Mouse (Mus musculus) stomach, embryonic 15.5 days (tissue): Measurements from ENCODE around the gene Foxp4. TPM values are rescaled to one million over a fixed set of nuclear protein-coding genes. Genes with fewer than 3 reads are reported as not detected.

ENCODE experiments used
- ATAC-seq: fragments of 200-750 bp; cut with Nextera tagmentation; 2 replicates; pipeline ENCODE4 v1.8.0; 2017; ENCODE audit warnings: low read depth, moderate number of reproducible peaks, moderate TSS enrichment; ENCODE audit not compliant: insufficient read depth, low FRiP score
- H3K27ac ChIP-seq: fragments of 300-500 bp; sonication (generic); 2 replicates; pipeline ENCODE4 v1.5.1; 2015; ENCODE audit warnings: mild to moderate bottlenecking, inconsistent platforms
- H3K27me3 ChIP-seq: fragments of 300-500 bp; sonication (generic); replicated peaks from 2 replicates; pipeline ENCODE4 v1.6.1; 2015; ENCODE audit warnings: inconsistent platforms
- H3K36me3 ChIP-seq: fragments of 300-500 bp; sonication (generic); 2 replicates; pipeline ENCODE4 v1.6.1; 2015; ENCODE audit warnings: inconsistent platforms
- H3K4me1 ChIP-seq: fragments of 300-500 bp; sonication (generic); 2 replicates; pipeline ENCODE4 v1.6.1; 2015; ENCODE audit warnings: inconsistent platforms
- H3K4me2 ChIP-seq: fragments of 300-500 bp; sonication (generic); 2 replicates; pipeline ENCODE4 v1.6.1; 2015; ENCODE audit warnings: mild to moderate bottlenecking, inconsistent platforms
- H3K4me3 ChIP-seq: fragments of 300-500 bp; sonication (generic); replicated peaks from 2 replicates; pipeline ENCODE4 v1.5.1; 2015; ENCODE audit warnings: inconsistent platforms
- H3K9ac ChIP-seq: fragments of 300-500 bp; sonication (generic); 2 replicates; pipeline ENCODE4 v1.6.1; 2015; ENCODE audit warnings: inconsistent platforms
- H3K9me3 ChIP-seq: fragments of 300-500 bp; sonication (generic); 2 replicates; pipeline ENCODE4 v1.6.1; 2016; ENCODE audit warnings: inconsistent platforms
- WGBS: fragments of 180-500 bp; shearing (Covaris S2); methylation state at CpG from one replicate; pipeline ENCODE4 v1.1.7; 2015; 5-methylcytosine and 5-hydroxymethylcytosine counted together
- polyA plus RNA-seq: library from polyadenylated mRNA; unstranded; fragments of >200 nt; fragmentation: Nextera tagmentation; extraction: Ambion mirVana; gene quantifications from 2 replicates; pipeline ENCODE4 v1.2.1, GENCODE M21; 2015

Foxp4 gene
- polyA plus RNA-seq, 1 experiment from 2014 or later, result 25.0 TPM

GRCm38 (mm10) chr17:47841931-47842623 is 82.4 kb downstream of the Foxp4 start:
- WGBS, result 52% methylated on average over 19 of the region's 19 CpGs
- peaks cover 11% of the 10 kb centered on the region for H3K4me1 ChIP-seq
- H3K36me3 ChIP-seq, result no peaks in the 10 kb centered on the region
- H3K27me3 ChIP-seq, result no peaks in the 10 kb centered on the region
- H3K4me2 ChIP-seq, result no peak overlapping the region
- H3K4me3 ChIP-seq, result no peak overlapping the region
- peak overlapping the region; percentile 52; the same call in 1 of the 2 replicates for H3K27ac ChIP-seq
- peak; percentile 69; the same call in 1 of the 2 replicates for ATAC-seq
- H3K9ac ChIP-seq, result no peak overlapping the region
- no peaks in the 10 kb centered on the region for H3K9me3 ChIP-seq

- no peak overlapping the region for H3K4me3 ChIP-seq
- H3K27ac ChIP-seq, result no peak overlapping the region
- no peaks in the 10 kb centered on the region for H3K27me3 ChIP-seq
- H3K4me2 ChIP-seq, result no peak overlapping the region
- no peaks in the 10 kb centered on the region for H3K9me3 ChIP-seq
- WGBS, result 90% methylated on average over 8 of the region's 8 CpGs
- no peaks in the 10 kb centered on the region for H3K36me3 ChIP-seq
- peaks cover 11% of the 10 kb centered on the region for H3K4me1 ChIP-seq
- no peak for ATAC-seq
- no peak overlapping the region for H3K9ac ChIP-seq
Measured at GRCm38 (mm10) chr17:47841521-47841920, 82.9 kb downstream of the Foxp4 start.

DNA sequence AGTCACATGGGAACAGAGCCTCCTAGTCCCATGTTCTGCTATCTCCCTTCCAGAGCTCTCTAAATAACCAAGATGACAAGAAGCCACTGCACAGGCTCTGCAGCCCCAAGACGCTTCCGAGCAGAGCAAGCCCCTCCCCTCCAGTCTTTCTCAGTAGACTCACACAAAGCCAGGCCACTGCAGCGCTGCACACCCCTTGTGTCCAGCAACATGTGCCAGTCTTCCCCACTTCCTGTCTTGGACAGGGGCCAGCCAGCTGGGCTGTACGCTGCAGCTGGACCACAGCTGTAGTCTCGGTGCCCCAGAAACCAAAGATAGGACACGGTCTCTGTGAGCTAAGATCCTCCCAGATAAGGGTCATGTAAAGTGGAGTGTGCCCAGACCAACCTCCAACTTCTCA is 86.6 kb downstream of the Foxp4 start:
- no peak overlapping the region for H3K27ac ChIP-seq
- H3K9ac ChIP-seq, result no peak overlapping the region
- H3K4me3 ChIP-seq, result no peak overlapping the region
- 16% methylated on average over 6 of the region's 6 CpGs for WGBS
- H3K4me2 ChIP-seq, result no peak overlapping the region
- no peaks in the 10 kb centered on the region for H3K9me3 ChIP-seq
- peaks cover 21% of the 10 kb centered on the region for H3K4me1 ChIP-seq
- ATAC-seq, result no peak
- H3K27me3 ChIP-seq, result no peaks in the 10 kb centered on the region
- H3K36me3 ChIP-seq, result no peaks in the 10 kb centered on the region

DNA sequence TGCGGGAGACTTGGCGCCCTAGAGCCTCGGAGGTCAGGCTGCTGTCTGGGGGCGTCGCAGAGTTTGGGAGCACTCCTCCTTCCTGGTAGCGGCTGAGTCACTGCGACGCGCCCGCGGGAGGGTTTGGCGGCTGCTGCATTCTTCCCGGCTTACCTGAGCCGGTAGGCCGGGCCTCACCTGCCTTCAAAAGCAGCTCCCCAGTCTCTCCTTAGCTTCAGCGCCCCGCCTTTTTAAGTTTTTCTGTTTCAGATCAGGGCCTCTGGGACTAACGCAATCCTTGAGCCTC is 90.0 kb downstream of the Foxp4 start, which contains the start of gene Mdfi:
Mdfi (minus strand) TSS at position 210 of the 286 bp plus-strand sequence.
- 0 out of 2 replicates have a peak, but pooled peaks have one; percentile 30 for ATAC-seq
- Histone ChIP-seq H3K4me2 (peak within 1 kb of the TSS; percentile 90), H3K9me3 (no peaks in the 10 kb centered on the region), H3K9ac (peak within 1 kb of the TSS; percentile 78), H3K4me1 (peaks cover 39% of the 10 kb centered on the region), H3K4me3 (peak within 1 kb of the TSS; percentile 80), H3K36me3 (no peaks in the 10 kb centered on the region), H3K27ac (peak within 1 kb of the TSS; percentile 87), H3K27me3 (no peaks in the 10 kb centered on the region)
- WGBS, result 6% methylated on average over 18 of the region's 18 CpGs

DNA sequence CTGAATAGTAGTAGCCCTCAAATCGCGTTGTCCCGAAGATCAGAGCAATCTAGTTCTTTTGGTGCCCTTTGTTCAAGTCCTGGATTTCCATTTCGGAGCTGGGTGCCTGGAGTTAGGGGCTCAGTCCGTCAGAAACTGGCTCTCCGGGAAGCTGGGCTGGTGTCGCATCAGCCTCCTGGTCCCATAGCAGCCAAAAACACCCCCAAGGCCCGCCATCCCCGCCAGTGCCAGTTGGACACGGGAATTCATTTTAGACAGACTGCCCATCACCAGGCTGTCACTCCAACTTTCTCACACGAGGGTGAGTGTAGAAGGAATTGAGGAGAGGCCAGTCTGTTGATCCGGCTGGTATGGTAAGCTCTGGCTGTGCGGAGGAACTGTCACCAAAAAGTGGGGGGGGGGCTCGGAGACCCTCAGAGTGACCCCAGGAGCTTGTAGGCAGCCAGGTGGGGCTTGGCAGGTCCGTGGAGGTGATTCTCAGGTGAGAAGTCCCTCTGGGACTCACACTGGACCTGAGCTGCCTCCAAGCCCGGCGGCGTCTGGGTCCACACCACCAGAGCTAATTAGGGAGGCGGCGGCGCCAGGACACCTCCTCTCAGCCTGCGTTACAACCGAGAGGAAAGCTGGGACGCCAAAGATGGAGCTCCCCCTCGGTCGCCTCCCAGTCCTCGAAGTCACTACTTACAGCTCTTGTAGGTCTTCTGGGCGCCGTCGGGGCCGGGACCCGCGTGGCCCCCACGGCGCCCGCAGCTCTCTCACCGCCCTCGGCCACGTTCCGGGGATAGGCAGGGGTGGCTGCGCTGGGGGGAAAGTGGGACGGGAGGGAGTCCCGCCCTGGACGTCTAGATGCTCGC is 90.6 kb downstream of the Foxp4 start:
- Histone ChIP-seq H3K9me3 (no peaks in the 10 kb centered on the region), H3K4me1 (peaks cover 40% of the 10 kb centered on the region), H3K4me3 (peak overlapping the region; percentile 80), H3K27me3 (no peaks in the 10 kb centered on the region), H3K36me3 (no peaks in the 10 kb centered on the region), H3K9ac (peak overlapping the region; percentile 78), H3K4me2 (peak overlapping the region; percentile 90), H3K27ac (peak overlapping the region; percentile 87)
- no peak for ATAC-seq
- 3% methylated on average over 44 of the region's 45 CpGs for WGBS

- ATAC-seq, result peak; percentile 66
- Histone ChIP-seq H3K9me3 (no peaks in the 10 kb centered on the region), H3K9ac (peak overlapping the region; percentile 78), H3K4me2 (peak overlapping the region; percentile 90), H3K4me3 (peak overlapping the region; percentile 80), H3K4me1 (peaks cover 40% of the 10 kb centered on the region), H3K36me3 (no peaks in the 10 kb centered on the region), H3K27me3 (no peaks in the 10 kb centered on the region), H3K27ac (peak overlapping the region; percentile 87)
- 1% methylated on average over 35 of the region's 45 CpGs for WGBS
Measured at GRCm38 (mm10) chr17:47833029-47833627, 91.3 kb downstream of the Foxp4 start.

DNA sequence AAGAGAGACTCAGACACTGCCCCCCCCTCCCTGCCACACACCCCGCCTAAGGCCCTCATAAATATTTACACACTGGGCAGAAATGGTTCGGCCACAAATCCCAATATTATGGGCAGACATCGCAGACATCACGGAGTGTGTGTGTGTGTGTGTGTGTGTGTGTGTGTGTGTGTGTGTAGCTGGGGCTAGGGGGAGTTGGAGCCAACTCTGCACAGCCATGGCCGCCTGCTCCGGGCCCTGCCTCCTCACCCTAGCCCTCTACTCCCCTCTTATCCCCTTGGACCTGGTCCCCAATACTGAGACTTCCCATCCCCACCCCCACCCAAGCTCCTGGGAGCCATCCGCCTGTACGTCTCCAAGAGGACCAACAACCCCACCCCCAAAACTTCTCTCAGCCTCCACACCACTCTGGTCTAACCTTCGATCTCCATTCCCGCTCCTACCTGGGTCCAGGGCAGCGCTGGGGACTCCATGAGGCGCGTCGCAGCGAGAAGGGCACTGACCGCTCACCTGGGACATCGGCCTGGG is 91.9 kb downstream of the Foxp4 start:
- Histone ChIP-seq H3K27me3 (no peaks in the 10 kb centered on the region), H3K4me1 (peaks cover 40% of the 10 kb centered on the region), H3K27ac (peak overlapping the region; percentile 87), H3K36me3 (no peaks in the 10 kb centered on the region), H3K4me2 (peak overlapping the region; percentile 90), H3K9me3 (no peaks in the 10 kb centered on the region), H3K4me3 (peak overlapping the region; percentile 80), H3K9ac (peak overlapping the region; percentile 78)
- WGBS, result 0% methylated on average over 13 of the region's 17 CpGs
- ATAC-seq, result peak; percentile 40

DNA sequence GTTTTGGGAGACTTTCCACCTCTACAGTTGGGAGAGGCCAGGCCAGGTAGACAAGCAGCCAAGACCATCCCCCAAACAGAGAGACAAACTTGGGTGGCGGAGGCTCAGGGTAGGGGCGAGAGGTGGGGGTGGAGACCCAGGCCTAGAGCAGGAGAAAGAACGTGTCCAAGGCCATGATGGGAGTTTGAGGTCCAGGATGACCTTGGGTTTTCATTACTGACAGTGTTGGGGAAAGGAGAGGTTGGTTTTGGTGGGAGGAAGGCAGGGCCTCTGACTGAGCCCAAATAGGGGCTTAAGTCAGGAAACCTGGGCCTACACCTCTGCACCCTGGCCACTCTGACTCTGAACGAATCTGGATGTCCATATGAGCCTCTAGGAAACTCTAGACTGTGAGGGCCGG is 92.7 kb downstream of the Foxp4 start:
- H3K4me2 ChIP-seq, result peak overlapping the region; percentile 90
- no peaks in the 10 kb centered on the region for H3K9me3 ChIP-seq
- no peak for ATAC-seq
- WGBS, result 35% methylated on average over 5 of the region's 5 CpGs
- peaks cover 40% of the 10 kb centered on the region for H3K4me1 ChIP-seq
- H3K4me3 ChIP-seq, result peak overlapping the region; percentile 80
- H3K9ac ChIP-seq, result 0 out of 2 replicates have a peak overlapping the region, but pooled peaks have one; percentile 6
- no peaks in the 10 kb centered on the region for H3K27me3 ChIP-seq
- peak overlapping the region; percentile 87 for H3K27ac ChIP-seq
- peaks cover 6% of the 10 kb centered on the region; the same call in 1 of the 2 replicates for H3K36me3 ChIP-seq

DNA sequence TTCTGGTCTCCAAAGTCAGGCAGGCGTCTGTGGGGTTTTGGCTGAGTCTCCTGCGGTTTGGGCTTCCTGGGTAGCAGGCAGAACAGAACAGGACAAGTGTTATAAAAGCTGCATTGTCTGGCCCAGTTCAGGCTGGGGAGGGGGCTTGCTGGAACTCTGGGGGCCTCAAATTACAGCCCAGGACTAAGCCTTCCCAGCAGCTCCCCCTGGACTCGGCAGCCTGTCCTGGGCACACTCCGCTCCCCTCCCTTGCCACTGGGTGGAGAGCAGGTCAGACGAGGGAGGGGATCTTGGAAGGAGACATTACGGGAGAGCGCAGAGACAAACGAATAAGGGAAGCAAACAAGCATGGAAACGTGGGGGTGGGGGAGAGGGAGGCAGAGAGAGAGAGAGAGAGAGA is 93.3 kb downstream of the Foxp4 start:
- Histone ChIP-seq H3K4me3 (peak overlapping the region; percentile 80), H3K4me1 (peaks cover 40% of the 10 kb centered on the region), H3K27me3 (no peaks in the 10 kb centered on the region), H3K4me2 (peak overlapping the region; percentile 90), H3K36me3 (peaks cover 7% of the 10 kb centered on the region; the same call in 1 of the 2 replicates), H3K9me3 (no peaks in the 10 kb centered on the region), H3K27ac (no peak overlapping the region), H3K9ac (no peak overlapping the region)
- WGBS, result 18% methylated on average over 9 of the region's 9 CpGs
- ATAC-seq, result no peak

DNA sequence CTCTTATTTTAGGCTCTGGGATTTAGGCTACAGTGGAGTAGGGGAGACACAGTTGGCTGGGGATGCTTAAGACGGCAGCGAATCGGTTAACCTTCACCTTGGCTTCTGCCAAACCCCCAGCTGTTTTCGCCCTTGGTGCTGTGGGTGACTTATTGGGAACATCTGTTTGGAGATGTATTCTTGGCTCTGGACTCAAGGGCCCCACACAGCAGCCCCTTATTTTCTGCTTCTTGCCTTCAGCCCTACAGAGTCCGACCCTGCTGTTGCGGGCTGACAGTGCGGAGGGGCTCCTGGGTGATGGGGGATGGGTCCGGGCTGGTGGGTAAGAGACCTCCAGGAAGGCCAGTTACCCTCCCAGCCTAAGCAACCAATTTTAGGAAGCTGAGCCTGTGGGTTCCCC is 103.1 kb downstream of the Foxp4 start:
- H3K9ac ChIP-seq, result no peak overlapping the region

DNA sequence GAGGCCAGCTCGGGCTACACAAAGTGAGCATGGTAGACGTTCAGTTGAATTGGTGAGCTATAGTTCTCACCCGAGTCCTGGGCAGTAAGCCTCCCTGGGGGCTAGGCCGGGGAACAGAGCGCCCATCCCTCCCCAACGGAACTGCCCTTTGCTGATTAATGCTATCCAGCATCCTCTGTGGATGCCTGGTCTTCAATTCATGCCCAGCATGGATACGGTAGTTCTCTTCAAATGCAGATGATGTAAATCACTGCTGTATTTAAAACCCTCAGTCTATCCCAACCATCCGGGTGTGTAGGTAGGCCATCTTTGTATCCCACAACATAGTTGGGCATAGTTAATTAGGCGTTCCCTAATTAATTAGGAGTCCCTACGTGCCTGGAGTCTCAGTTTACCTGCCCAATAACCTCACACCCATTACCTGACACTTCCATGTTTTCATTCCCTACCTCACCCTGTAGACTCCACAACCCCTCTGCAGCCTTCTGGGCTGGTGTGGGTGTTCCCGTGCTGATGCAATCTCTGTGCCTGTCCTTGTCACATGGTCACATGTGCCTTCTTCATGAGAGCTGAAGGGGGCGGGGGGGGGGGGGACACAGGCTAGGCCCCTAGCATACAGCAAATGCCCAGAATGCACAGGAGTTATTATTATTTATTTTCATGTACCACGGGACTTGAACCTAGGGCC is 106.3 kb downstream of the Foxp4 start:
- Histone ChIP-seq H3K36me3 (peaks cover 17% of the 10 kb centered on the region), H3K4me3 (no peak overlapping the region), H3K9ac (no peak overlapping the region), H3K27me3 (no peaks in the 10 kb centered on the region), H3K9me3 (no peaks in the 10 kb centered on the region), H3K4me1 (peaks cover 37% of the 10 kb centered on the region), H3K4me2 (no peak overlapping the region), H3K27ac (no peak overlapping the region)
- 86% methylated on average over 13 of the region's 13 CpGs for WGBS
- ATAC-seq, result no peak

More for the DNA sequence above, 103.1 kb downstream of the Foxp4 start:
- Histone ChIP-seq H3K4me3 (no peak overlapping the region), H3K36me3 (peaks cover 25% of the 10 kb centered on the region), H3K9me3 (no peaks in the 10 kb centered on the region), H3K4me1 (peaks cover 12% of the 10 kb centered on the region), H3K4me2 (no peak overlapping the region), H3K27me3 (no peaks in the 10 kb centered on the region), H3K27ac (peak overlapping the region; percentile 45; the same call in 1 of the 2 replicates)
- 62% methylated on average over 8 of the region's 8 CpGs for WGBS
- peak; percentile 50; the same call in 1 of the 2 replicates for ATAC-seq
